Mouse (Mus musculus) heart, postnatal 36 days (tissue): ENCODE measurements around the gene Ptprn2. TPM values are rescaled to one million over a fixed set of nuclear protein-coding genes. Genes with fewer than 3 reads are reported as not detected.
"Not testable (repeated sequence)": the region's sequence is repeated elsewhere in the genome, so short reads cannot be mapped to it uniquely, and the experiment has no call there.

Experiments used
- DNase-seq, 2 experiments: peaks; one replicate each; pipeline ENCODE4 v3.0.0; 2021 to 2022
- intact Hi-C: fragments of 180-260 bp; cut with DNase I; formaldehyde crosslinking; loops from one replicate; pipeline ENCODE4 v1.15.1; 2025
- total RNA-seq, 2 experiments: library from RNA; stranded (reverse); gene quantifications; 2 replicates each; pipeline ENCODE4 v1.2.3; 2021

Ptprn2 gene
- total RNA-seq, 2 experiments from 2014 or later = 0.25 TPM; not detected in 1

DNA sequence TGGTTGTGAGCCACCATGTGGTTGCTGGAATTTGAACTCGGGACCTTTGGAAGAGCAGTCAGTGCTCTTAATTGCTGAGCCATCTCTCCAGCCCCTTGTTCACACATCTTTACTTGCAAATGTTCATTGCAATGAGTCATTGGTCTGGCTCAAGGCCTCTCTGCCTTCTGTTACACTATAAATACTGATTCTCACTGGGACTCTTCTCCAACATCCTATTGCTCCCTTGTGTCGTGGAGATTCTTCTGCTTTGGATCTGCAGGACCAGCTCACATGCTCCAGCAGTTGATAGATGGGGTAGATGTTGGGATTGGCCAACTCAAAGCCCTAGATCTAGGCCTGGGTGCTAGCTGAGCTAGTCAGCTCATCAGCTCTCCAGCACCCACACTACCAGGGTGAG is 28.3 kb downstream of the Ptprn2 start:
- intact Hi-C loops, DNase-seq: not testable (repeated sequence)

DNA sequence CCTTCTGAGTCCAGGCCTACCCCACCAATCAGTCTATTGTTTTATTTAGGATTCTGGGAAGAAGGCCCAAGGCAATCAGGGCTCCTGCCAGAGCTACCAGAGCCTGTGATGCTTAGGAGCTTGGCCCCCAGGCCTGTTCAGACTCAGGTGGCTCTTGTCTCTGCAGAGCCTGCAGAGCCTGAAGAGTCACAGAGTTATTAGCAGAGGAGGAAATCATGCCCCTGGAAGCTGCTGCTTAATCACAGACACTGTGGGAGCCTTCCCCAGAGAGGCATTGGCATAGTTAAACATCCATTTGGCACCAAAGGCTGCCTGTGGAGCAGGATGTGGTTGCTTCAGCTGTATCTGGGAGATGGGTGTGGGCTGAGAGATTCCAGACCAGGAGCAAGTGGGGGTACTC is 30.3 kb downstream of the Ptprn2 start:
- intact Hi-C loops = no loop called here
- DNase-seq = no peak

DNA sequence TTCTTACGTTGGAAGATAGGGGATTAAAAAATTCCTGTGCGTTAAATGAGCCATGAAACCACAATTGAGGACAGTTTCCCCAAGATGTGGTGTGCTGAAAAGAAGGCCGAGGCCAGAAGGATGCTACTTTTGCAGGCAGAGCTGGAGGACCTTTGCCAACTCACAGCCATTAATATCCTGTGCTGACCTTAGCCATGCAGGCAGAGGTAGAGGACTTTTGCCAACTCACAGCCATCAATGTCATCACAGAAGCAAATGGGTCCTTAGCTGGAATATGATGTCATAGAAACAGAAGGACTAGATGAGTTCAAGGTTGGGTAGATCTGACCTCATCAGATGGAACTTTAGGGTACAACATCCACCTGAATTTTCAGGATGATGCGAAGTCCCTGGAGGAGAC is 43.3 kb downstream of the Ptprn2 start:
- DNase-seq = no peak
- intact Hi-C loops = no loop called here

DNA sequence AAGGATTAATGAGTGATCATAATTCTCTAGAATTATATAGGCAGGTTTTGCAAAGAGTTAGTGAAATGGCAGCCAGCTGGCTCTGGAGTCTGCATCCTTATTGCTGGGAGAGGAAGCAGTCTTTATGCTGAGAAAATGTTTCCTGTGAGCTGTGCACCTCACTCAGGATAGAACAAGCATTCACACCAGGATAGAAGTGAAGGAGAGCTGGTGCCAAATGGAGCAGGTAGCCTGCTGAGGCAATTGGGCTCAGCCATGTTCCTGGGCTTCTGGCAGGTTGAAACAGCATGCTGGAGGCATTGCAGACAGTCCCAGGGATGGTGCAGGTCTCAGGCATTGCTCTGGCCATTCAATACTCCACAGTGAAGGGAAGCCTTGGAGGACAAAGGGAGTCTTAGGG is 47.8 kb downstream of the Ptprn2 start:
- no peak for DNase-seq

DNA sequence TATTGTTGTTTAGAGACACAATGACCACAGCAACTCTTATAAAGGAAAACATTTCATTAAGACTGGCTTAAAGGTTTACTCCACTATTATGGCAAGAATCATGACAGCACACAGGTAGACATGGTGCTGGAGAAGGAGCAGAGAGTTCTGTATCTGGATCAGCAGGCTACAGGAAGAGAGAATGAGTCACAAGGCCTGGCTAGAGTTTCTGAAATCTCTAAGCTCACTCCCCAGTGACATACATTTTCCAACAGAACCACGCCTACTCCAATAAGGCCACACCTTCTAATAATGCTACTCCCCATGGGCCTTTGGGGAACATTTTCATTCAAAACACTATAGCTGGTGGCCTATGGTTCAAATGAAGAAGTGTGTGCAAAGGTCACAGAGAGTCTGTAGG is 53.8 kb downstream of the Ptprn2 start:
- DNase-seq = no peak
- intact Hi-C loops = no loop called here

More for the DNA sequence above, 47.8 kb downstream of the Ptprn2 start:
- intact Hi-C loops = no loop called here

DNA sequence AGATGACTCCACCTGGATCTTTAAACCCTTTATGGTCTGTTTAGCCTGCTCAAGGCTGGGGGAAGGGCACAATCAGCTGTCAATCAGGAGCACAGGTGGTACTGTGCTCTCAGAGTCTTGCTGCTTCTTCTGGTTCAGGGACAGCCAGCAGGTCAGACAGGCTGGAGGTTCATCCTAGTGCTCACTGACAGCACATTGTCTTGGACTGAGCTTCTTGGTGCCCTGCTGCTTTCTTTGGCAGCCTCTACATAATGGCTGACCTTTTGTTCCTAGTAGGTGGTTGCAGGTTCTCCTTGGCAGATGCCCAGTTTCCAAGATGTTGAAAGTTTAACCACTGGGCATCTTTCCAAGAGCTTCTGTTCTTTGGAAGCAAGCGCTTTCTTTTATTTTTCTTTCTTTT is 55.1 kb downstream of the Ptprn2 start:
- intact Hi-C loops = no loop called here
- peak in 1 of 2 experiments; percentile 2 for DNase-seq

DNA sequence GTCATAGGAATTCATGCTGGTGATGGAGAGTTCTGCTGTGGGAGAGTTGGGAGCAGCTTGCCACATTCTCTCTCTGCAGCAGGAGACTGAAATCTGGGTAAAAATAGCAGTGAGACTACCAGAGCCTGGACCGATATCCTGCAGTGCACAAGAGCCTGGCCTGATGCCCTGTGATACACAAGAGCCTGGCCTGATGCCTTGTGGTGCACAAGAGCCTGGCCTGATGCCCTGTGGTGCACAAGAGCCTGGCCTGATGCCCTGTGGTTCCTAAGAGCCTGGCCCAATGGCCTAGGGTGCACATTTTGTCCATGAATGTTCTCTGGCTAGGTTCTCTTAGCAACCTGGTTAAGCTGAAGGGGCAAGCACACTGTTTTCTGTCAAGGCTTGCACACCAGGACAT is 64.5 kb downstream of the Ptprn2 start:
- DNase-seq = peak; percentile 74 to 77
- intact Hi-C loops = no loop called here

DNA sequence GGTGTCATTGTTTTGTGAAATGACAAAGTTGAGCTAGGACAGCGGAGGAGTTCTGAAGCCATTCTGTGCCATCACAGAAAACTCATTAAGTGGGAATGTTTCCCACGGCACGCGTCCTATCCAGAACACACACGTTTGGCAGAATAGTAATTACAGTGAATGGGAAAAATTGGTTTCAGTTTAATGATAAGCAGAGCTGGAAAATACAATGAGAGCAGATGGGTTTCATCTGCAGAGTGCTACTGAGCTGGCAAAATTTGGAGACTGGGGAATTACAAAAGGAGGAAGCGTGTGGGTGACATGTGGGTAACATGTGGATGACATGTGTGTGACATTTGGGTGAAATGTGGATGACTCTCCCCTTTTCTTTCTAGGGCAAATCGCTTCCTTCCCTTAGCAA is 66.0 kb downstream of the Ptprn2 start:
- intact Hi-C loops = no loop called here
- DNase-seq = no peak

DNA sequence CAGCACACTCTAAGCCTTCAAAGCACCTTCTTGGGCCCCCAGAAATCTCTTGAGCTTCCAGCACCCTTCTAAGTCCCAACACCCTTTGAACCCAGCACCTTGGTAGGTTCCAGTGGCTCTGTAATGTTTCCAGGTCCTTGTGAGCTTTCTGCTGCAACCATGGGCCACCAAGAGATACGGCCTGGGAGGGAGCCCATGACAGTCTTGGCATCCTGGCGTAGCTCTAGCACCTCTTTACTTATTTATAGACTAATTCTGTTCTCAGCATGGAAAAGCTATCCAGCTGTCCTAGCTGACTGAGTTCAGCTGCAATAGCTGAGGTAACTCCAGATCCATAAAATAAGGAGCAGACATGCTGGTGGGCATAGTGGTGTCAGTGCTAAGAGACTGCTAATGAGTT is 66.8 kb downstream of the Ptprn2 start:
- DNase-seq = peak; percentile 9 to 19
- intact Hi-C loops = no loop called here

DNA sequence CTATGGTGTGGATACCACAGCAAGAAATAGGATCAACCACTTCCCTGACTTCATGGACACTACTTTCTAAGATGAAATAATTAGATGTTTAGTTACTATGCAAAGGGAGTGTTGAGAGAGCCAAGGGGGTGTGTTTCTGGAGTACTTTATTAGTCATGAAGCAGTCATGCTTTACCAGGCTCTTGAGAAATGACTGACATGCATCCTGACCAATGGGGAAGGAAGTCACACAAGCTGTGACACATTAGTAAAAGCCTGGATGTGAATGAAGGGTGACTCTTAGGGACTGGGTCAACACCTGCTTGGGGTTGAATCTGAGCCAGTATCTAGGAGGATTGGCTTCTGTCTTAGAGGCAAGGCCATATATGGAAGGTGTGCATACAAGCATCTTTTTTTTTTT is 67.8 kb downstream of the Ptprn2 start:
- intact Hi-C loops = no loop called here
- DNase-seq = no peak

DNA sequence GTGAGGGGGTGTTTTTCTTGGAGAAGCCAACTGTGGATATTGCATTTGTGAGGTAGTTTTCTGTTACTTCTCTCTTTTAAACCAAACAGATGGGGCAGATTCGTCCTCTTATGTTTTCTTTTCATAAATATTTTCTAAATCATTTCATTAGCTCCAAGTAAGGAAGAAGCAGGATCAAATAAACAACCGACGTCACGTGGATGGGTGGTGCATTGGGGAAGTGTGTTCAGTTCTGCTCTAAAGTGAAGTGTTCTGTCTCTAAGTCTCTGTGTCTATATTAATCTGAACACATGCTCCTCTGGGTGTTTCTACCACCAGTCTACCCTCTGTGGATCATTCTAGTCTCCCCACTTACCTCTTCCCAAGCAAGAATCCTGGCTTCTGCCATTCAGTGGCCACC is 70.4 kb downstream of the Ptprn2 start:
- intact Hi-C loops = no loop called here
- DNase-seq = no peak

DNA sequence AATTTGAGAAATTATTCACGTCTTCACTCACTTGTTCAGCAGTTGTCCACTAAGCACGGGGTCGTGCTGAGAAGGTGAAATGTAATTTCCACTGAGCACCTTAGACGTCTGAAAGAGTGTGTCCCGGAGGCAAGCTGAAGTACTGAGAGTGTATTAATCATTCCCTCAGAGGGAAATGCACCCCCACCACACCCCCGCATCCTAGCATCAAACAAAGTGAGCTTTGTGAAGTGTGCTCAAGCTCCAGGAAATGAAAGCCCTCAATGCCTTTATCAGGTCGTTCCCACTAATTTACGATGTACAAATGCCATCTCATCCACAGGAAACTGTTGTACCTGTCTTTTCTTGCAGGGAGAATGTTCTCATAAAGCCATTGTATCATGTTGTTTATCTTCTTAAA is 78.9 kb downstream of the Ptprn2 start:
- no peak for DNase-seq
- intact Hi-C loops = no loop called here

DNA sequence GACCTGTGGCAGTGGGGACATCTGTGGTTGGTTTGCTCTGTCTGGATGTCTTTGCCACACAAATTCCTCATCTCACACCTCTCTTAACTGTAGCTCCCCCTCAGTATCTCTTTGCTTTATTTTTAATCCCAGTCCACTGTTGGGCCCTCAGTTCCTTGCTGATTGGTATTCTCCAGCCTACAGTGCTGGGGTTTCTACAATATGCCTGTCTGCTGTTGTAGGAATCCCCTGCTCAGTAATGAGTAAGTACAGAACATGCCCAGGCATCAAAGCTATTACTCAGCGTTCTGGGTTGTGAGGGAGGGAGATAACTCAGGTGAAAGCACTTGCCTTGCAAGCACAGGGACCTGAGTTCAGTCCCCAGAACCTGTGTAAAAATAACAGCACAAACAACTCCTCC is 81.2 kb downstream of the Ptprn2 start:
- intact Hi-C loops = no loop called here
- no peak for DNase-seq

DNA sequence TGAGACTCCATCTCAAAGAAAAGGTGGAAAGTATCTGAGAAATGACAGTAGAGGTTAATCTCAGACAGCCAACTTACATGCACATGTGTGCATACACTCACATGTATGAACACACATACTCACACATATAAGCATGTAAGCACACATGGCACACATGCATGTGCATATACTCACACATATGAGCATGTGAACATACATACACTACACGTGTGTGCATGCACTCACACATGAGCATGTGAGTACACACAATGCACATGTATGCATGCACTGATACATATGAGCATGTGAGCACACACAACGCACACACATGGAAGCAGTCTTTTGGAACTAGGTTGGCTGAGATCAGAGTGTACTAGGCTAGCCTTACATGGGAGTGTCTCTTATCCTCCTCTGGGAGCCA is 81.7 kb downstream of the Ptprn2 start:
- DNase-seq = no peak
- intact Hi-C loops = no loop called here

DNA sequence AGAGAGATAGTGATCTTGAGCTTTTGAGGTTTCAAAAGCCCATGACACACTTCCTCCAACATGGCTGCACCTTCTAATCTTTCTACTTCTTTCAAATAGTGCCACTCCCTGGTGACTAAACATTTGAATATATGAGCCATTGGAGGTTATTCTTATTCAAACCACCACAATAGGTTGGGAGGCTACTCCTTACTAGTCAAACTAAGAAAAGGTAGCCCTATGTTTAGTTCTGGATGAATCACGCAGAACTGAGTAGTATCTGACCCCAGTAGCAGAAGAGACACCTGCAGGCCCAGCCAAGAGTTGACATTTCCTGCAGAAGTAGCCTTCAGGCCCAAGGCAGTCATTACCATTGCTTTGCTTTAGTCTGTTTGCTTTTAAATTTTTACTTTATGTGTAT is 84.0 kb downstream of the Ptprn2 start:
- intact Hi-C loops = no loop called here
- no peak for DNase-seq

DNA sequence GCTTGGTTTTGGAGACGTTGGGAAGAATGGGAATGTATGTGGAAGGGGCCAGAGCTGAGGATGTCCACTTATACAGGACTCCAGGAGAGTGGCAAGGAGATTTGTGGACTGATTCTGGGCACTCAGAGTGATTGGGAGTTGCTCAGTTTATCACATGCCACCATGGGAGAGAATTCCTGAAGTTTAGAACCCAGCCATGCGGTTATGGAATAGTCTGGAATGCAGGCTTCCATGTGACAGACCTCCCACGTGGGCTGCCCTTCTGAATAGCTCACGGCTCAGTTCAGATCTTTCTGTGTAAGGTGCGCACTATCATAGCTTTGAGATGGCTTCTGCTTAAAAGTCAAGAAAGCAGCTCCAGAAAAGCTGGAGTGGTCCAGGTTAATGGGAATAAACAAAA is 88.6 kb downstream of the Ptprn2 start:
- intact Hi-C loops = no loop called here
- no peak for DNase-seq

DNA sequence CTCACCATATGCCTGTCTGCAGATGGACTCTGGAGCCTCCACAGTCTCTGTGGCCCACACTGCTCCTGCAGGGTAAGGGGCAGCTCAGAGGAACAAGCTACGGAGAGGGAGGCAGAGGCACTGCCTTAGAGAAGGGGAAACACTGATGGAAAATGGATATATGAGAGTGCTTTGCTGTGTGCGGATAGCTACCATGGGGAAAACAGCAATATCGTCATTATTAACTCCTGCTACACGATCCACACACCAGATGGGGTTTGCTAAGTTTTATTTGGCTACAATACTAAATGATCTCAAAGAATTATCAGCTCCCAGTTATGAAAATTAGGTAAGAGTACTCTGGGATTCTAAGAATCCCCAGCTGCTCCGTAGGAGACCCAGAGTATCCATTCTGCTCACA is 89.2 kb downstream of the Ptprn2 start:
- intact Hi-C loops = no loop called here
- no peak for DNase-seq

DNA sequence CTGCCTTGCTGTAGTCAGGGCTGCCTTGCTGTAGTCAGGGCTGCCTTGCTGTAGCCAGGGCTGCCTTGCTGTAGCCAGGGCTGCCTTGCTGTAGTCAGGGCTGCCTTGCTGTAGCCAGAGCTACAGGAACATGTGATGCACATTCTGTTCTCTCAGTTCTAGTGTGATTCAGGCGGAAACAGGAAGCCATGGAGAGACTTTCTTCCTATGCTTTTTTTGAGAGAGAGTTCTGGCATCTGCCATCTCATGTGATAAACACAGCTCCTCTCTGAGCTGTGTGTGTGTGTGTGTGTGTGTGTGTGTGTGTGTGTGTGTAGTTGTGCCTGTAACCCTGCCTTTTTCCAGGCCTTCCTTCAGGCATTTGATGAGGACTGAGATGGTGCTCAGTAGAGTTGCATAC is 92.4 kb downstream of the Ptprn2 start:
- DNase-seq, intact Hi-C loops: not testable (repeated sequence)

DNA sequence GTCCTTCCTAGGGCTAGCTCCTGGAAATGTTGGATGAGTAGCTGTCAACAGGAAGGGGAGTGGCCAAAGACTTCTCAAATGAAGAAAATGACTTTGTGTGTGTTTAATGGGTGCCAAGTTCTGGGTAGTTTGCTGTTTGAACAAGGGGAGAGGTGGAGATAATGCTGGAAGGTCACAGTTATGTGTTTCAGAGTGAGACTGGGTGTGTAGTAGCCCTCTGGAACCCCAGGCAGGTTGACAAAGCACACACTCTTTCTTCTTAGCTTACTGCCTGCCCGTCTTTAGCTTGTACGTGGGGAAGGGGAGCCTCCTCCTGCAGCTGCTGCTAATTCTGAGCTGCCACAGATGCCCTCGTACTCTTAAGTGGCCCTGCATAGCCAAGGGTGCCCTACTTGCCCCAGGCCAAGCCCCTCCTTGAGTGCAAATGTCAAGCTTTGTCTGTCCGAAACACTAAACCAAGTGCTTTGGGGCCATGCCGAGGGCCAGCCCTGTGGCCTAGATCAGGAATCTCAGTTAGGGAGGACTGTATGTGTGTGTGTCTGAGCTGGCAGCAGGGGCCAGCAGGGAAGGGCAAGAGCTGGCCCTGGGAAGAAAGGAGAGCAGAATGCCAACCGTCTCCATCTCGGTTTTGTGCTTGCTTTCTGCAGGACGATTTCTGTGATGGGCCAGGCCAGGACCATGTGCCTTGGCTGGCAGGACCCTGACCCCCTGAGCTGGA is 95.5 kb downstream of the Ptprn2 start:
- intact Hi-C loops = no loop called here
- DNase-seq = no peak

DNA sequence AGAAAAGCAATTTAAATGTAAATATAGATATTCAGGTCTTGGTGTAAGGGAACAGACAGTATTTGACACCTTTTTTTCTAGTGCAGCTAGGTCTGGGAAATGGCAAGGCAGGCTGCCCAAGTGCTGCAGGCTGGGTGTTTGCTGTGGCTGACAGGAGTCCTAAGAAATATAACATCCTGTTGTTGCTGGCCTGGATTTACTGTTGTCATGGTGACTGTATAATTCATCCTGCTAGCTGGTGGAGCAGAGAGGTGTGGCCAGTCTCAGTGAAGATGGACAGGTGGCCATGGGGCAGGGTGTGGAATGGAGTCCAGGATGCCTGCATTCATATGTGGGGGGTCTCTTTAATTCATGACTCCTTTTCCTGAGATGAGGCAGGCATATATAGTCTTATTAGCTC is 96.3 kb downstream of the Ptprn2 start:
- intact Hi-C loops = no loop called here
- DNase-seq = no peak

DNA sequence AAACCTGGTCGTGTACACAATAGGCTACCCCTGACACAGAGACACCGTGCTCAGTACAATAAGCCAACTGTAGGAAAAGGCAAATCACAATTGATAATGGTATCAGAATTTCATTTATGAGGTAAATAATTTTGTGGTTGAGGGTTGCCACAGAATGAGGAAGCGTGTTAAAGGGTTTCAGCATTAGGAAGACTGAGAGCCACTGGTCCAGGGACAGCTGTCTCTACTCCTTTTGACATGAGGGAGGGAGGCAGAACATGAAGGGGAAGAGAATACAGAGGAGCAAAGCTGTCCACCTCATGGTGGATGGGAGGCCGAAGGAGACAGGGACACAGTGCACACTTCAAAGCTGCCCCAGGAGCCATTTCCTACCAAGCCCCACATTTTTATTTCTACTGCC is 97.3 kb downstream of the Ptprn2 start:
- intact Hi-C loops = no loop called here
- DNase-seq = no peak

DNA sequence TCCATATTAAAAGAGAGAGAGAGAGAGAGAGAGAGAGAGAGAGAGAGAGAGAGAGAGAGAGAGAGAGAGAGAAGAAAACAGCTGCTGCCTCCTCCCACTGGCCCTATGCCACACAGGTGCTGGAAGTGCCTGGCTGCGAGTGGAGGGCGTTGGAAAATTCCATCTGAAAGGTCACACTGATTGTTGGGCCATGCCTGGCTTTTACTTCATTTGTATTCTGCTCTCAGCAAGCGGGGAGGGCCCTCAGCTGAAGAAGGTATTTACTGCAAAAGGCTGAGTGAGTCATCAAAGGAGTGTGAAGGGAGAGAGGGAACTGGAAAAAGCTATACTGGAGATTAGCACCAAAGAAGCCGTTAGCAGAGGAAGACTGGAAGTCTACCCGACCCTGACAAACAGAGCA is 99.5 kb downstream of the Ptprn2 start:
- DNase-seq = no peak
- intact Hi-C loops = no loop called here

DNA sequence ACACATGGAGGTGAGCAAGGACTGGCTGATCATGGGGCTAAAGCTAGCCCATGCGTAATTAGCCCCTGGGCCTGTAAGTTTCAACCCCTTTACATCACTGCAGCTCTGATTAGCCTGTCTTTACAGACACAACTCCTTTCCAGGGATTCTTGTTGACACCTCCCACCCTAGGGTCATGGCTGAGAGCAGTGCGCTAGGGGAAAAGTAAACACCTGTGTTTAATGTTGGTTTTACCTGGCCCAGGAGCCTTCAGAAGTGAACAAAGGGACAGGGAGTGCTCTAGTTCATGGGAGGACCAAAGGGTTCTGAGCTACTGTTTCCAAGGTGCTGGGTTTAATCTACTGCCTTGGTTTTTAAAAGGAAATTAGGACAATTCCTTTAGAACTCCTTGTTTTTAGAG is 100.6 kb downstream of the Ptprn2 start:
- intact Hi-C loops = no loop called here
- no peak for DNase-seq
